Mouse (Mus musculus): ENCODE measurements around the gene Thsd7a.

Gene Thsd7a

DNA sequence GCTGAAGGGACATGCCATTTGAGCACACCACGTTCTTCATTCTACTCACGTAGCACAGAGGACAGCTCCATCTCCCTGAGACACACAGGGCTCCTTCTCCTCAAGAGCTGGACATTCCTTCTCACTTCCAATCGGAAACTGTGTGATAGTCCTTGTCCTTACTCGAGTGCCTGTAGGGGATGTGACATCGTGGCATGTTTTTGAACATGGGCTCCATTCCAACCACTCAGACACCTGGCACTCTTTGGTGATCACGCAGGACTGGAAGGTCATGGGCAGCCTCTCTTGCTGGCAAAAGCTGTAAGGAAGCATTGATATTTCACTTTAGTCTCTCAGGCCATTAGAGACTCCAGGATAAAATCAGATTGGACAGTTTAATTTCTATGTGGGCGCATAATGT is 245.3 kb downstream of the Thsd7a start:
- DNase-seq (ENCODE audit: low read depth, low spot score): no peak

GRCm38 (mm10) chr6:12500888-12501287 is 248.3 kb downstream of the Thsd7a start:
- no peak for DNase-seq (ENCODE audit: low read depth, low spot score)

GRCm38 (mm10) chr6:12499866-12500265 is 249.3 kb downstream of the Thsd7a start:
- no peak for DNase-seq (ENCODE audit: low read depth, low spot score)

GRCm38 (mm10) chr6:12493571-12493970 is 255.6 kb downstream of the Thsd7a start:
- no peak for DNase-seq (ENCODE audit: low read depth, low spot score)

DNA sequence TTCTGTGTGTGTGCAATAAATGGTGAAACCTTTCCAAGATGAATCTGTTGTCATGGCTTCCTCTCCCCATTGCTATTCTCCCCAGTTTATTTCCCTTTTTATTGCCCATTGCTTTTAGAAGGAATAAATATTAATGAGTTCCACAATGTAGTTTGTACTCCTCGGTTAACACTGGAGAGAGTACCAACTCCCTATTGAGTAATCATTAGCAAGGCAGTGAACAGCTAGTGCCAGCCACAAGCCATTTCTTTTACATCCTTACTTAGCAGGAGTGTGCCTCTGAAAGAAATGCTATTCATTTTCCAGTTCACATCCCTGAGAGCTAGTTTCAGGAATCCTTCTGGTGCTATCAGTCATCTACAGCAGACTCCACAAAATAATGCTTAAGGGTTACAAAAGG is 260.3 kb downstream of the Thsd7a start:
- DNase-seq (ENCODE audit: low read depth, low spot score): no peak

DNA sequence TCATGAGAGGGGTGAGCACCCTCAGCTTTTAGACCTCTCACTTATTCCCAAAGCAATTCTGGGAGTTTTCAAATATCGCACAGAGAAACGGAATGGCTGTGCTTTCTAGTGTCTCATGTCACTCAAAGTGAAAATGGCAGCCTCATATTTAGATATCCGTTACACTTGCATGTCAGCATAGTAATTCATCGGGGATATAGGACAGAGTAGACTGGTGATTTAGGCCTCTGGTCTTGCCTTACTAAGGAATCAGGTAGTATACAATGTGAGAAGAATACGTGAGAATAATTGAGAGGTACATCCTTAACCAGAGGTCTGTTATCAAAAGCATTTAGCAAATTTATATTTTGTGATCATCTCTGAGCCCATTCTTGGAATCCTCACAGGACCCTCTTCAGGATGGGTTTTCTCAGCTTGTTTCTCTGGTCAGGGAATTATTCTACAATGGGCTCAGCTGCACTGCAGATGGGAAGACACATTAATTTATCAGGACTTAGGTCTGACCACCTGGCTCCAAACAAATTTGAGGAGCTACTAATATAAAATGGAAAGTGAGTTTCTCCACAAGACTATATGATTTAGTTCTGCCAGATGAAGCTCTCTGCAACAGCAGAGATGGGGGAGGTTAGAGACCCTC is 267.6 kb downstream of the Thsd7a start:
- no peak for DNase-seq (ENCODE audit: low read depth, low spot score)

DNA sequence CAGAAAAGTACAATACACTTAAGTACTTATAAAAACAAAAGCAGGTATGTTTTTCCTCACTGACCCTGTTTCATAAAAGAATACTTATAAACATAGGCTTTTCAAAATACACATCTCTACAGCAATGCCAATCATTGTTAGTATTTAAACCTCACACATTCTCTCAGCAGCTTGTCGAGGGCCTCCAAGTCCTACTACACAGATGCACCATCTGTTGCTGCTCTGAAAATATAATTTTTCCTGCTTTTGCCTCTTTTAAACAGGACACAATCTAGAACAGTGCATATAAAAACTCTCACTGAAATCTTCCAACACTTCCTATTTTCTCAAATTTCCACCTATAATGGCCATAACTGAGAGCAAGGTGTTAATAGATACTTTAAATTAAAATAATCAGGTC is 270.9 kb downstream of the Thsd7a start:
- DNase-seq (ENCODE audit: low read depth, low spot score): no peak

- DNase-seq (ENCODE audit: low read depth, low spot score): no peak
Observed at GRCm38 (mm10) chr6:12470935-12471334, 278.3 kb downstream of the Thsd7a start.

DNA sequence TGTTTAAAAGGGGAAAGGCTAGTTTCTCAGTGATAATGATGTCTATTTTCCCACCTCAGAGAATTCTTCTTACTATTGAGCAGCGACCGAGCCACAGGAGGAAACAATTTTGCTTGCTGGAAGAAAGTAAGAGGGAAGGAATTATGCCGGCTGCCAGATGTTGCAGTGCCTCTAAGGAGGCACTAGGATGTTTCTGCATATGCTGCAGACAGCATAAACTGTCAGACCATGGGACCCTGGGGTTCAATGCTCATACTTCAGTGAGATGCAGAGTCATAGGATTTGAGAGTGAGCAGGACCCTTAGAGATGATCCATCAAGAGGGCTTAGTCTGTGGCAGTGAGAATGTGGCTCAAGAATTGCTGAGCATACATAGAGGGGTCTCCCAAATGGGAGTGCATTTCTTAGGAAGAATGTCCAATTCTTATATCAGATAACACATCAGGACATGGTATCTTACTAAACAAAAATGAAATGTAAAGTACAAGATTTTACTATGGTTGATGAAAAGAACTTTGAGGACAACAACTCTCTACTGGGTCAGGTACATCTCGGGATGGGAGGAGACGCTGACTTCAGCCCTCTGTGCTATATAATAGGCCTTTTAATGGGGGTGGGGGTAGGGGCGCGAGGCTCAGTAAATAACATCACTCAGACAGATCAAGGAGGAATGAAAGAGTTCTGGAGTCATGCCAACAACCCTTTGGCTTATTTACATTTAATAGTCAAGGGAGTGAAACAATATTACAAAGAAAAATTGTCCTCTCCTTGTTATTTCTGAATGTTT is 281.7 kb downstream of the Thsd7a start:
- no peak for DNase-seq (ENCODE audit: low read depth, low spot score)

DNA sequence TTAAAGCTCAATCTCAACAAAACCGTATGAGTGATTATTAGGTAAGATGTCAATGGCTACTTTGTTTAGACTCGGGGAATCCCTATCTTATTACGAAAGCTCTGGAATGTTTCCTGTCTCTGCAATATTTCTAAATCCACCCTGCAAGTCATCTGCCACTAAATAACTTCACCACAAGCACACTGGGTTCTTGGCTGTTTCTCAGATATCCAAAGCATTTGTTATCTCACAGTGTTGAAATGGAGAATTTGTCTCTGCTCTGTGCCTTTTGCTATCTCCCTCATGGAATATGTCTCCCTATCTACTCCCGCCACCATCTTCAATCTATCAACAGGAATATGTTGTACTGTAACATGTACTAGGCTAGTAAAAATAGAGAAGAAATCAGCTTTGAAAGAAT is 290.4 kb downstream of the Thsd7a start:
- DNase-seq (ENCODE audit: low read depth, low spot score): no peak

DNA sequence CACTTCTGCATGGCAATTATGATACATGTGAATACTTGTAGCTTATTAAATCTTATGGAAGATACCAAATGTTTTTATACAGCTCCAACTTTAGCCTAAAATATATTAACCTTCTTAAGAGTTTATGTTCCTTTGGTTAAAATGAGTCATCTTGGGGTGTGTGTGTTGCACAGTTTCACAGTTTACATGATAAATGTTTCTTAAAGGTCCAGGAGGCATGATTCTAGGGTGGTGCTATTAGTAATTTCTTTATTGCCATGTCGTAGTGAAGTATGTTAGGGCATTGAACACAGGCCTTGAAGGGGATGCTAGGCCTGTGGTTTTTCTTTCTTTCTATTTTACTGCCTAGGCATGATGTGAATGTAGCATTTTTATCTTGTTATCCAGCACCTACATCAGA is 291.8 kb downstream of the Thsd7a start:
- no peak for DNase-seq (ENCODE audit: low read depth, low spot score)

GRCm38 (mm10) chr6:12454876-12455485 is 294.2 kb downstream of the Thsd7a start:
- DNase-seq (ENCODE audit: low read depth, low spot score): no peak

DNA sequence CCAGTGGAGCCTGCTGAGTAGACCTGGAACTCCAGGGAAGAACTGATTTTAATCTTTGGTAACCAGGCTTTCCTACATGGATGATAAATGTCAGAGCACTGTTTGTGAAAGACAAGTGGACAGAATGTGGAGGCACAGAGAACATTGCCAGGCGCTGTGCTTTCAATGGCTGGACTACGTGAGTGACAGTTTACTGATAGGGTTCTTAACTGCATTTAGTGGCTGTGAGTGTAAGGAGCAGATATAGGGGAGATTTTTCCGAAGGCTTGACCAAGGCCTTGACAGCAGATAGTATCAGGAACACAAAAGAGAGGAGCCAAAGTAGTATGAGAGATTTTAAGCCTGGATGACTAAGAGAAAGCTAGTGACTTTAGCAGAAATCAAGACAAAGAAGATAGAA is 295.1 kb downstream of the Thsd7a start:
- DNase-seq (ENCODE audit: low read depth, low spot score): no peak

DNA sequence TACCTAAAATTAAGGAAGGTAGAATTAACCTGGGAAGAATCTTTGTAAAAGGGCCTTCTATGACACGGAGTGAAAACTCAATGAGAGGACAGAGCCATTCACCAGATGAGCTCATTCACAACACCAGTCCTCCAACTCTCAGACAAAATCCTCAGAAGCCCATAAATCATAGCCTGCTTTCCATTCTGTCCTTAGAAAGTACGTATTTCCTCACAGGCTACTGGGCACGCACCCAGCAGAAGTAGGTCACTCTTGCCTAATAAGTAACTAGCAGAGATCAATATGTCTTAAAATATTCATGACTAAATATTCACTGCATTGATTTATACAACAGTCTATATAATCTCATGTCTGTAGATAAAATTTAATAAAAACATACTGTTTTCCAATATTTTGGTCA is 300.4 kb downstream of the Thsd7a start:
- no peak for DNase-seq (ENCODE audit: low read depth, low spot score)

DNA sequence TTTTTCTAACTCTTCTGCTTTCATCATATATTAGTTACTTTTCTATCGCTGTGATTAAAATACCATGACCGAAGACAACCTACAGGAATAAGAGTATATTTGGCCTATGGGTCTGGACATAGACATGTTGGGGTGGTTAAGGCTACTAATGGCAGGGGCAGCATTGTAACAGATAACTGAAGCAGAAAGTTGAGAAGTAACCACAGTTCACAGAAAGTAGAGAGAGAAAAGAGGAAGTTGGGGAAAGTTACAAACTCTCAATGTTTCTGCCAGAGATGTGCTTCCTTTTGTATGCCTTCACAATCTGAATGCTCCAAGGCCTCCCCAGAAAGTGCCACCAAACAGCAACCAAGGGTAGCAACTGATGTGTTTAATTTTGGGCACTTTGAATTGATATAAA is 303.7 kb downstream of the Thsd7a start:
- no peak for DNase-seq (ENCODE audit: low read depth, low spot score)

GRCm38 (mm10) chr6:12439561-12439960 is 309.6 kb downstream of the Thsd7a start:
- no peak for DNase-seq (ENCODE audit: low read depth, low spot score)

DNA sequence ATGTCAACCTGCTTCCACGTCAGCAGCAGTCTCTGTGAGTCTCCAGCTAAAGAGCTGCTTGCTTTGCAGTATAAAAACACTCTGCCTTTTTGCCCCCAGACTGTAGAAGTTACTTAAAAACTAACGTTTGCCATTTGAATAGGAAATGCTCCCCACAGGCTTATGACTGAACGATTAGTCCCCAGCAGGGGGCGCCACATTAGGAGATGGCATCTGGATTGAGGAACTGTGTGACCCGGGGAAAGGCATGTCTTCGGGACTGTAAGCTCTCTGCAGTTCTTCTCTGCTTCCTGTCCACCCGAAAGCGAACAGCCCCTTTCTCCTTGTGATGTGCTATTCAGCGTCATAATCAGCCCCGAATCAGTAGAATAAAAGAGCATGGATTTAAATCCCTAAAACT is 330.1 kb downstream of the Thsd7a start:
- no peak for DNase-seq (ENCODE audit: low read depth, low spot score)

DNA sequence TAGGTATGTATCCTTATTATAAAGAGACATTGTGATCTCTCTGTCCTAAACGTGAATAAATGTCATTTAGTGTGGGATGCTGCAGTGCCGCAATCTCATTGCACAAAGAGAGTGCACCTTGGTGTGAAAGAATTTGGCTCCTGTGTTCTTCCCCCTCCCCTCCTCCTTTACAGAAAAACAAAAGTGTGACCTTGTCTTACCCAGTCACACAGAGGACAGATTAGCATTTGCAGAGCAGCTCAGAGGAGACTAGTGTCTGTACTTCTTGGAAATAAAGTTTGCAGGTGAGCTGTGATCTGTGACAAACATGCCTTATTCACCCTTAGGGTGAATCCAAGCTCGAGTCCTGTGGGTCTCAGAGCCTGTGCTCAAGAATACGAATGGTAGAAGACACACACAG is 332.2 kb downstream of the Thsd7a start:
- no peak for DNase-seq (ENCODE audit: low read depth, low spot score)

GRCm38 (mm10) chr6:12404441-12404840 is 344.8 kb downstream of the Thsd7a start:
- no peak for DNase-seq (ENCODE audit: low read depth, low spot score)

DNA sequence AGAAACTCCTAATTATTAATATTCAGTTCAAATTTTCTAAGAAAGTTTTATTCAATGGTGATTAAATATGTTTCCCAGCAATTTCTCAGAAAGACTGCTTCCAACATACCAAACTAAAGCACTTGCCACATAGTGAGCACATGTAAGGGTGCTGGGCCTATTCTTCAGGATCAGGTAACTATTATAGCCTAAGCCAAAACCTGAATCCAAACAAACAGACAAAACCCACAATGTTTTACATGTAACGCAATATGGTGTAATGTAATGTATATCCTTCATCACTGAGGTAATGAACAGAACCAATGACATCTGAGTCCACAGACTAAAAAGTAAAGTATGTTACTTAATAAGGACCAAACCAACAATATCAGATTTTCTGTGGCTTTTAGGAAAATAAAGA is 346.2 kb downstream of the Thsd7a start:
- no peak for DNase-seq (ENCODE audit: low read depth, low spot score)

DNA sequence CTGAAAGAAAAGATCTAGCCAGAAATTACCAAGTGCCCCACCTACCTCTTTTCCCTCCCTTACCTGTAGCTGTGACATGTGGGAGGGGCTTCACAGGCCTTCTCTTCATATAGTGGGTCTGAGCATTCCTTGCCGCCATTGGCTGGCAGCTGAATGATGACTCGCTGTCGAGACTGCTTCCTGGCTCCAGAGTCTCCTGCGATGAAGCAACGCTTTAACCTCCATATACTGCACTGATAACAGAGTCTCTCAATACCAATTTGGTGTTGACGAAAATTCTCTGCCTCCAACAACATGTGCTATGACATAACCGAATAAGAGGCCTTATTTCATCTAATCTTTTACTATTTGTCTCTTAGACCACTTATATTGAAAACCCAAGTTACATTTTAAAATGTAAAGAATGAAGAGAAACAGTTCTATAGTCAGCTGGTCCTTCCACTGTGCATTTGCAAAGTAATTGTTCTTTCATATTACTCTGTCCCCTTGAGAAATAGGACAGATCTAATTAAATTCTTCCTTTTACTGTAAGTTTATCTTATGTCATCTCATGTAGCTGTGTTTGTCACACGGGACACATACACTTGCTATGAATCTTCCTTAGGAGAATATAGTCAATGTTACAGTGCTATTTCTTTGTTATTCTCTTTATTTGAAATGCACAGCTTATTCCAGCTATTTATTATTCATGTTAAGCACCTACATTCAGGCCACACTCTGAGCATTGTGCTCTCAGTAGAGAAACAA is 351.3 kb downstream of the Thsd7a start:
- DNase-seq (ENCODE audit: low read depth, low spot score): no peak
